Mouse (Mus musculus): ENCODE data around the gene Sparcl1.

DNA sequence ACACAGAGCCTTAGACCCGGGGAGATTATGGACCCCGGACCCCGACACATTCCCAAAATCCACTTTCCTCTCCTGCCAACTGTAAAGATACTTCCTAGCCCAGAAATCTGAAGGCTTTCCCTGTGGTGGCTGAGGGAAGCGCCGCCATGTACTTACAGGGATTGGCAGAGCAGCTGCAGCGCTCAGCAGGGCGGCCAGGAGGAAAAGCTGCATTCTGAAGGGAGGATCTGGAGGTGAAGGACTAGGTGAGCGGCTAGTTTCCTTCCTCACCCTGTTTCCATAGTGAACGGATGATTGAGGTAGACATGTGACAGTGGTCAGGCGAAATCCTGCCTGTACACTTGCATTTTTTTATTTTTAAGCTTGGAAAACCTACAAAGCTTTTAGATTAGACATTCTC, 37.2 kb downstream of the Sparcl1 start:
- no peak for TF ChIP-seq POLR2A (IDR thresholded peaks at IDR 0.05; ENCODE audit: borderline replicate concordance, insufficient read depth, low read length)
- no peak for TF ChIP-seq CTCF (IDR thresholded peaks at IDR 0.05; ENCODE audit: borderline replicate concordance, insufficient read depth, low read depth, low read length)

Measured in cerebellum, adult 2 months (tissue).